In genomic region chr8:83570272-83571000, GRCm38 (mm10) we compare ENCODE assay signal across 17 mouse cellular contexts. TPM values are rescaled to one million over a fixed set of nuclear protein-coding genes. Genes with fewer than 3 reads are reported as not detected.
A peak's percentile ranks its signal among the peaks of the same experiment; 100 is the strongest.
DNase-seq lines count a peak whose midpoint lies in the region; ATAC-seq lines count a peak whose summit lies in the region.
"Had no signal": no experiment of that assay in that cellular context is flagged by ENCODE, and none has a peak within 500 bp of the region (broad histone marks: within the 10 kb centered on the region; RNA-seq: fewer than 3 reads in every experiment).

No protein-coding gene starts in this region.

- ATAC-seq in cerebellum, adult (ENCODE audit: insufficient number of reproducible peaks, low FRiP score, low TSS enrichment): no peak
- ATAC-seq in kidney, embryonic 16.5 days (ENCODE audit: low FRiP score, low TSS enrichment): no peak
- ATAC-seq: forebrain, embryonic 13.5 days; intestine, embryonic 16.5 days had no signal

- 79% methylated on average over 15 of the region's 15 CpGs for WGBS in kidney, embryonic 16.5 days

- DNase-seq in cerebellum, adult 11 months: peak; percentile 6
- peak; percentile 3 for DNase-seq in kidney, adult 9 months
- DNase-seq in testis, postnatal 10 days (ENCODE audit: low spot score): peak; percentile 38
- DNase-seq in testis, postnatal 14 days (ENCODE audit: low spot score): no peak
- DNase-seq in c-Kit-positive CD71-positive TER-119-positive erythroid progenitor cells, embryonic 14.5 days (ENCODE audit: low spot score): no peak
- DNase-seq in MN1 (ENCODE audit: low spot score): no peak
- DNase-seq: adrenal gland, postnatal 25 days; kidney, postnatal 36 days had no signal

- H3K4me3 ChIP-seq in kidney, embryonic 16.5 days (ENCODE audit: low read length): no peak overlapping the region
- H3K4me3 ChIP-seq: embryonic facial prominence, embryonic 15.5 days; forebrain, embryonic 13.5 days; heart, embryonic 13.5 days; limb, embryonic 15.5 days had no signal

- no peak overlapping the region for H3K9ac ChIP-seq in kidney, embryonic 16.5 days (replicated peaks; ENCODE audit: low read length)
- H3K9ac ChIP-seq: embryonic facial prominence, embryonic 15.5 days; forebrain, embryonic 13.5 days; heart, embryonic 13.5 days; limb, embryonic 15.5 days had no signal

- no peaks in the 10 kb centered on the region for H3K9me3 ChIP-seq in kidney, embryonic 16.5 days (ENCODE audit: low read length)
- H3K9me3 ChIP-seq: embryonic facial prominence, embryonic 15.5 days; forebrain, embryonic 13.5 days; heart, embryonic 13.5 days; limb, embryonic 15.5 days had no signal

- H3K27me3 ChIP-seq in kidney, embryonic 16.5 days (ENCODE audit: insufficient read depth, low read length): no peaks in the 10 kb centered on the region
- H3K27me3 ChIP-seq: embryonic facial prominence, embryonic 15.5 days; forebrain, embryonic 13.5 days; heart, embryonic 13.5 days; limb, embryonic 15.5 days had no signal

- H3K4me2 ChIP-seq in kidney, embryonic 16.5 days (replicated peaks; ENCODE audit: low read depth, low read length): no peak overlapping the region
- H3K4me2 ChIP-seq: embryonic facial prominence, embryonic 15.5 days; forebrain, embryonic 13.5 days; heart, embryonic 13.5 days; limb, embryonic 15.5 days had no signal

- H3K36me3 ChIP-seq in kidney, embryonic 16.5 days (ENCODE audit: insufficient read depth, low read length): peaks cover 39% of the 10 kb centered on the region

- H3K4me1 ChIP-seq in kidney, embryonic 16.5 days (ENCODE audit: insufficient read depth, low read length): peaks cover 36% of the 10 kb centered on the region

- H3K27ac ChIP-seq in kidney, embryonic 16.5 days (ENCODE audit: low read length): no peak overlapping the region
- H3K27ac ChIP-seq: embryonic facial prominence, embryonic 15.5 days; forebrain, embryonic 13.5 days; heart, embryonic 13.5 days; limb, embryonic 15.5 days had no signal

RNA-seq across cellular contexts. Expression of gene Ndufb7, which starts 4.0 kb away (rescaled TPM):
- 356 and 362 TPM in 2 replicates for polyA plus RNA-seq in kidney, embryonic 16.5 days (2015; fragmentation: Nextera tagmentation; extraction: Ambion mirVana)

RNA-seq across cellular contexts. Expression of gene Olfr370, which starts 34.9 kb away (rescaled TPM):
- polyA plus RNA-seq in kidney, embryonic 16.5 days (2015; fragmentation: Nextera tagmentation; extraction: Ambion mirVana): not detected in 2 replicates
- polyA plus RNA-seq: forebrain, embryonic 13.5 days; heart, embryonic 13.5 days; intestine, embryonic 16.5 days; limb, embryonic 15.5 days; lung, embryonic 16.5 days; thymus, postnatal 0 days had no signal

RNA-seq across cellular contexts. Expression of gene Tecr, which starts 37.3 kb away (rescaled TPM):
- 631 and 669 TPM in 2 replicates for polyA plus RNA-seq in kidney, embryonic 16.5 days (2015; fragmentation: Nextera tagmentation; extraction: Ambion mirVana)

RNA-seq across cellular contexts. Expression of gene Dnajb1, which starts 37.6 kb away (rescaled TPM):
- 67.5 and 68.0 TPM in 2 replicates for polyA plus RNA-seq in kidney, embryonic 16.5 days (2015; fragmentation: Nextera tagmentation; extraction: Ambion mirVana)

Comparison
In these comparisons a context has a peak if more than half of its experiments do, and no peak if none do; other contexts are left out.
1. DNase-seq: peak in cerebellum, adult 11 months (single experiment), kidney, adult 9 months (single experiment) and testis, postnatal 10 days (single experiment); none in testis, postnatal 14 days (single experiment), c-Kit-positive CD71-positive TER-119-positive erythroid progenitor cells, embryonic 14.5 days (single experiment) and MN1 (single experiment).